Mouse (Mus musculus) small intestine, adult 2 months (tissue): ENCODE data around the gene R3hdml. TPM values are rescaled to one million over a fixed set of nuclear protein-coding genes. Genes with fewer than 3 reads are reported as not detected.
A peak's percentile ranks its signal among the peaks of the same experiment; 100 is the strongest.

Source experiments
- H3K27ac ChIP-seq: fragments of 200-500 bp; 2 replicates; pipeline ENCODE4 v1.5.1; 2012; ENCODE audit warnings: low read depth, low read length, control low read depth, inconsistent platforms; ENCODE audit not compliant: insufficient read depth
- H3K27me3 ChIP-seq: fragments of 200-500 bp; 2 replicates; pipeline ENCODE4 v1.6.1; 2012; ENCODE audit warnings: mild to moderate bottlenecking, moderate library complexity, low read length, inconsistent platforms; ENCODE audit not compliant: control insufficient read depth, insufficient read depth
- H3K36me3 ChIP-seq: fragments of 200-500 bp; 2 replicates; pipeline ENCODE4 v1.6.1; 2012; ENCODE audit warnings: mild to moderate bottlenecking, low read length, control low read depth, inconsistent platforms; ENCODE audit not compliant: control insufficient read depth, insufficient read depth
- H3K4me1 ChIP-seq: fragments of 200-500 bp; 2 replicates; pipeline ENCODE4 v1.6.1; 2012; ENCODE audit warnings: low read length, inconsistent platforms, mixed read lengths; ENCODE audit not compliant: control insufficient read depth, insufficient read depth, insufficient read length
- H3K4me3 ChIP-seq: fragments of 200-500 bp; 2 replicates; pipeline ENCODE4 v1.5.1; 2012; ENCODE audit warnings: low read depth, mild to moderate bottlenecking, control low read depth, inconsistent platforms, low read length, moderate library complexity
- CTCF ChIP-seq: fragments of 200-500 bp; IDR thresholded peaks from 2 replicates; pipeline ENCODE4 v1.5.1; 2012; ENCODE audit warnings: low read depth, mild to moderate bottlenecking, control low read depth, inconsistent platforms, low read length, moderate library complexity, mixed read lengths; ENCODE audit not compliant: insufficient replicate concordance, insufficient read length; ENCODE audit errors: extremely low read depth
- POLR2A ChIP-seq: fragments of 200-500 bp; IDR thresholded peaks from 2 replicates; pipeline ENCODE4 v1.6.1; 2012; ENCODE audit warnings: low read depth, mild to moderate bottlenecking, control low read depth, inconsistent platforms, low read length, moderate library complexity
- WGBS: fragments of 180-500 bp; shearing (Covaris S2); methylation state at CpG from one replicate; pipeline ENCODE4 v1.1.7; 2018; 5-methylcytosine and 5-hydroxymethylcytosine counted together
- polyA plus RNA-seq: library from polyadenylated mRNA; depleted of rRNA; stranded (reverse); fragments of >200 nt; gene quantifications from 2 replicates; pipeline ENCODE4 v1.2.3, GENCODE M21; 2012

The R3hdml gene
- polyA plus RNA-seq, 1 experiment: 2.7 TPM

DNA sequence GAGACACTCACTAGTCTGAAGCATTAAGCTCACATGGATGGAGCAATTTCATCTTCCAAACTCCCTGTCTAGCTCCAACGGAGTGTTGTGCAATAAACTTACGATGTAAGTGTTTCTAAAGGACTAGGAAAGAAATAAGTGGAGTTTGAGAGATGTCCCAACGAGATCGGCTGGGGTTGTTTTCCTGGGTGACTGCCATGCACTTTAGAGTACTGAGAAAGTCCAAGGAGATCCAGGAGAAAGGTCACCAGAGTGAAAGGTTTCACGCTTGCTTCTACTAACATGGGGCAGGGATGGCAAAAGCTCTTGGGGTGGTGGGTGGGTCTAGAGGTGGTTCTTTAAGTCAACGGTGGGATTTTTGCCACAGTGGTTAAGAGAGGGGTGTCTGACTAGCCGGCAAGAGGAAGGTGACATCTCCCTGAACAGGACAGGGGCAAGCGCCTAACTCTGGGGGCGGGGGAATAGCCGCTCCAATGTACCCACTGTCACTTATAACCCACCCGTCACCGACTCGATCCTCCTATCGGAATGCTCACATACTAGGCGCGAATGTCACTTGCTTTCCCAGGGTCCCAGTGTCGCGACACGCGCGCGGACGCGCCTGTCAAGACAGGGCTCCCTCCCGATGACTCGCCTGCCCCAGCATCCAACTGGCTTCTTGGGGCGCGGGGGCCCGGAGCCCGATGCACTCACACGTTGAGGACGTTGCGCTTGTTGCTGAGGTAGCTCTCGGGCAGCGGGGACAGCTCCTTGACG lies 20.2 kb upstream of the R3hdml start:
- Histone ChIP-seq H3K4me3 (peak overlapping the region; percentile 91), H3K27me3 (no peaks in the 10 kb centered on the region), H3K27ac (peak overlapping the region; percentile 22), H3K4me1 (peaks cover 4% of the 10 kb centered on the region; the same call in 1 of the 2 replicates), H3K36me3 (peaks cover 13% of the 10 kb centered on the region)
- under 1% methylated on average over 36 of the region's 36 CpGs for WGBS
- TF ChIP-seq POLR2A: no peak
- TF ChIP-seq CTCF: no peak

- WGBS: under 1% methylated on average over 30 of the region's 30 CpGs
- Histone ChIP-seq H3K36me3 (peaks cover 13% of the 10 kb centered on the region), H3K4me1 (peaks cover 4% of the 10 kb centered on the region; the same call in 1 of the 2 replicates), H3K27ac (peak within 1 kb of the TSS; percentile 22), H3K27me3 (no peaks in the 10 kb centered on the region), H3K4me3 (peak within 1 kb of the TSS; percentile 91)
- TF ChIP-seq CTCF (peak; percentile 98), POLR2A (no peak; the same call in 1 of the 2 replicates)
Measured at GRCm38 (mm10) chr2:163472466-163472851, 19.7 kb upstream of the R3hdml start, which contains the start of gene Fitm2. Fitm2 (minus strand) TSS chr2:163472629.

DNA sequence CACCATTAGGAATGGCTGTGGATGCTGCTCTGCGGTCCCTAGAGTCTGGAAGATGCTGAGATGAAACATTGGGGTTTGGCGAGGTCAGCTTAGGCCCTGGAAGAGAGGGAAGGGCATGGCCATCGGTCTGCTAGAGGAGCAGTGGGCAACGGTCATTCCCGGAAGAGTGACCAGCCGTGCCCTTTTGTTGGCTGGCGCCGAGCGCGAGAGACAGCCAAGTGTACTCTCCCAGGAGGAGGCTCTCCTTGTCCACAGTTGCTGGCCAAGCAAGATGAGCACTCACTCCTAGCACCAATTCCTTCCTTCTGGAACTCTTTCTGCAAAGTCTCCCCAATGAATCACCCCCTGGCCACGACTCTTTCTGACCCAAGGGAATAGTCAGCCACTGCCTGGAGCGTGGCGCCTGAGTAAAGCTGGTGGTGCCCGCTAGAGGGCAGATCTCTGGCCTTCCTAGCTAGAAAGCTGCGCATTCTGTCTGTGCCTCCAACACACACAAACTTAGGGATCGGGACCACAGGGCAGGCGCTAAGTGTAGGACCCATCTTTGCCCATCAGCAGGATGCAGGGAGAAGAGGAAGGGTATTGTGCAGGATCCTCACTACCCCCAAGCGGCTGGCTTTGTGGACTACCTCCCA lies 11.8 kb upstream of the R3hdml start:
- no peaks in the 10 kb centered on the region for H3K27me3 ChIP-seq
- 72% methylated on average over 18 of the region's 18 CpGs for WGBS
- H3K4me3 ChIP-seq: no peak overlapping the region
- H3K27ac ChIP-seq: no peak overlapping the region
- H3K4me1 ChIP-seq: peaks cover 4% of the 10 kb centered on the region; the same call in 1 of the 2 replicates
- H3K36me3 ChIP-seq: no peaks in the 10 kb centered on the region
- TF ChIP-seq POLR2A: no peak
- 0 out of 2 replicates have a peak, but pooled peaks have one; percentile 15 for TF ChIP-seq CTCF

- Histone ChIP-seq H3K27ac (no peak overlapping the region), H3K36me3 (no peaks in the 10 kb centered on the region), H3K27me3 (no peaks in the 10 kb centered on the region), H3K4me1 (peaks cover 4% of the 10 kb centered on the region; the same call in 1 of the 2 replicates), H3K4me3 (peak overlapping the region; percentile 21; the same call in 1 of the 2 replicates)
- 3% methylated on average over 21 of the region's 21 CpGs for WGBS
- peak; percentile 32; the same call in 1 of the 2 replicates for TF ChIP-seq CTCF
- no peak for TF ChIP-seq POLR2A
Measured at GRCm38 (mm10) chr2:163481539-163482029, 10.5 kb upstream of the R3hdml start.

GRCm38 (mm10) chr2:163487360-163487759 lies 4.8 kb upstream of the R3hdml start:
- WGBS: 86% methylated on average over 3 of the region's 3 CpGs
- no peaks in the 10 kb centered on the region for H3K4me1 ChIP-seq
- no peak for TF ChIP-seq POLR2A
- TF ChIP-seq CTCF: no peak

GRCm38 (mm10) chr2:163489725-163490291 lies 2.3 kb upstream of the R3hdml start:
- Histone ChIP-seq H3K27ac (no peak overlapping the region), H3K36me3 (no peaks in the 10 kb centered on the region), H3K27me3 (no peaks in the 10 kb centered on the region), H3K4me3 (no peak overlapping the region), H3K4me1 (no peaks in the 10 kb centered on the region)
- 64% methylated on average over 5 of the region's 5 CpGs for WGBS
- no peak for TF ChIP-seq CTCF
- no peak for TF ChIP-seq POLR2A

More at GRCm38 (mm10) chr2:163487360-163487759, 4.8 kb upstream of the R3hdml start:
- no peak overlapping the region for H3K27ac ChIP-seq
- H3K4me3 ChIP-seq: no peak overlapping the region
- H3K27me3 ChIP-seq: no peaks in the 10 kb centered on the region
- H3K36me3 ChIP-seq: no peaks in the 10 kb centered on the region

DNA sequence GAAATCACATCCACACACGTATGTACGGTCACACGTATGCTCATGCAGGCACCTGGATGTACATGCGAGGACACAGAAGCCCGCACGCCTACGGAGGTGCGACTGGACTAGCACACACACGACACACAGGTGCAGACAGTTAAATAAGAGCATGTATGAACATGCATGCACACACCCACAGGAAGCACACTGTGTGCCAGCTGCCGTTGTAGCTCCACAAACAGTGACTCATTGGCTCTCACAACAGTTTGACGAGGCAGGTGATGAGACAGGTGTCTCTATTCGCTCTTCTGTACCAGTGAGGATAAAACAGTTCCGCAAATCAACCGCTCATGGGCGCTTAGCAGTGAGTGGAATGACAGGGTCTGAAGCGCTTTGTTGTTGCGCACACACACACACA lies 1.5 kb upstream of the R3hdml start:
- WGBS: 75% methylated on average over 17 of the region's 17 CpGs
- TF ChIP-seq POLR2A: no peak
- TF ChIP-seq CTCF: no peak

More for the DNA sequence above, 1.5 kb upstream of the R3hdml start:
- Histone ChIP-seq H3K4me1 (no peaks in the 10 kb centered on the region), H3K4me3 (no peak overlapping the region), H3K27me3 (no peaks in the 10 kb centered on the region), H3K36me3 (no peaks in the 10 kb centered on the region), H3K27ac (no peak overlapping the region)
